Mouse (Mus musculus): ENCODE data around the gene Gm20820.
"Not testable (repeated sequence)": the region's sequence is repeated elsewhere in the genome, so short reads cannot be mapped to it uniquely, and the experiment has no call there.

The Gm20820 gene

DNA sequence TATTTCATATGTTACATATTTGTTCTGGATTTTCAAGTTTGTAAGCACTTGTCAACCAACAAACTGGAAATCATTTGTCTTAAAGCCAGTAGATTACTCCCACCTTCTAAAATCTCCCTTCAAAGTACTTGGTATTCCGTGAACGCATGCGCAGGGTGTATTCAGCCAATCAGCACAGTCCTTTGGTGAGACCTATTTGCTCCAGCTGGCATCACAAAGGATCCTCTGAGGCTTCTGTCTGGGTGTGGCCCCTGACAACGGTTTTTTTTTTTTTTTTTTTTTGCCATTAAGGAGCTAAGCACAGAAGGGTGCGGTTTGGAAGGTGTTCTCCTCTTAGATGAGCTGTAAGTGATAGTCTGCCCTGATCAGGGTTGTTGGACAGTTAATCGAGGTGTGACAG is at the start of gene Gm20820:
Gene Gm20820 (plus strand): TSS at position 301 of the 400 bp plus-strand sequence.
- DNase-seq (ENCODE audit: low read depth, low spot score): not testable (repeated sequence)
